Mouse (Mus musculus) hindbrain, embryonic 14.5 days (tissue): ENCODE results near the gene Cypt15. TPM values are rescaled to one million over a fixed set of nuclear protein-coding genes. Genes with fewer than 3 reads are reported as not detected.
"Not testable (repeated sequence)": the region's sequence is repeated elsewhere in the genome, so short reads cannot be mapped to it uniquely, and the experiment has no call there.

ENCODE experiments used
- ATAC-seq: fragments of 200-750 bp; cut with Nextera tagmentation; 2 replicates; pipeline ENCODE4 v1.8.0; 2017; ENCODE audit warnings: moderate number of reproducible peaks, mild to moderate bottlenecking, moderate TSS enrichment, moderate library complexity; ENCODE audit not compliant: low FRiP score
- DNase-seq: peaks from one replicate; pipeline ENCODE4 v3.0.0-alpha.2; 2015; ENCODE audit warnings: low spot score
- H3K27ac ChIP-seq: fragments of 300-500 bp; sonication (generic); 2 replicates; pipeline ENCODE4 v1.5.1; 2014; ENCODE audit warnings: mild to moderate bottlenecking, moderate library complexity
- H3K27me3 ChIP-seq: fragments of 300-500 bp; sonication (generic); 2 replicates; pipeline ENCODE4 v1.6.1; 2014; ENCODE audit warnings: mild to moderate bottlenecking, low read length, mixed read lengths; ENCODE audit not compliant: control insufficient read depth, insufficient read depth
- H3K36me3 ChIP-seq: fragments of 300-500 bp; sonication (generic); replicated peaks from 2 replicates; pipeline ENCODE4 v1.6.1; 2014; ENCODE audit not compliant: control insufficient read depth, insufficient read depth
- H3K4me1 ChIP-seq: fragments of 300-500 bp; sonication (generic); replicated peaks from 2 replicates; pipeline ENCODE4 v1.6.1; 2014; ENCODE audit warnings: antibody characterized with exemption, low read length, mixed read lengths; ENCODE audit not compliant: control insufficient read depth, insufficient read depth
- H3K4me2 ChIP-seq: fragments of 300-500 bp; sonication (generic); replicated peaks from 2 replicates; pipeline ENCODE4 v1.6.1; 2014; ENCODE audit warnings: mild to moderate bottlenecking, moderate library complexity
- H3K4me3 ChIP-seq: fragments of 300-500 bp; sonication (generic); replicated peaks from 2 replicates; pipeline ENCODE4 v1.5.1; 2014; ENCODE audit warnings: mild to moderate bottlenecking, low read length
- H3K9ac ChIP-seq: fragments of 300-500 bp; sonication (generic); 2 replicates; pipeline ENCODE4 v1.6.1; 2014
- H3K9me3 ChIP-seq: fragments of 300-500 bp; sonication (generic); 2 replicates; pipeline ENCODE4 v1.6.1; 2016; ENCODE audit warnings: low read length; ENCODE audit not compliant: control insufficient read depth
- WGBS: fragments of 180-500 bp; shearing (Covaris S2); extraction: QIAGEN DNeasy Blood & Tissue Kit; methylation state at CpG from one replicate; pipeline ENCODE4 v1.1.7; 2014; 5-methylcytosine and 5-hydroxymethylcytosine counted together
- polyA plus RNA-seq: library from polyadenylated mRNA; unstranded; fragments of >200 nt; fragmentation: Nextera tagmentation; extraction: Ambion mirVana; gene quantifications from 2 replicates; pipeline ENCODE4 v1.2.1, GENCODE M21; 2014

Gene Cypt15
- not detected in 2 replicates for polyA plus RNA-seq

- not testable (repeated sequence) for H3K9me3 ChIP-seq, ATAC-seq, H3K4me1 ChIP-seq, H3K4me2 ChIP-seq, H3K9ac ChIP-seq, H3K27ac ChIP-seq, DNase-seq, H3K36me3 ChIP-seq, H3K4me3 ChIP-seq, H3K27me3 ChIP-seq
- WGBS: 81% methylated on average over 1 of the region's 1 CpGs
Observed at GRCm38 (mm10) chrX:39345967-39346366, at the start of gene Cypt15. Gene Cypt15 (plus strand): TSS chrX:39346267.

DNA sequence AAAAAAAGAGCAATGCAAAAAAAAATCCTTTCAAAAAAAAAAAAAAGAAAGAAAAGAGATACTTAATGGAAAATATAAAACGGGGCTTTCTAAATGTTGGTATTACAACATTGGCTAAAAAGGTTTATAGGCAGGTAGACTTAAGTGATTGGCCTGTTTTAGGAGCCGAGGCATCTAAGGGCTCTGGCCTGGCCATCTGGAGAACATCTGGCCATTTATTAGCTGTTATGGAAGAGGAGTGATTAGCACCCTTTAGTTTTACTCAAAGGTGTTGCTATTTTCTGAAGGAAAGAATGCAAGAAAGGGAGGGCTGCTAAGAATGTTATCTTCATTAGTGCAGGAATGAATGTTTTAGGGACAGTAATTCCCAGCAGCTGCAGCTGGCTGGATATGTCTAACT is 24.9 kb downstream of the Cypt15 start:
- Histone ChIP-seq H3K27ac (no peak overlapping the region), H3K27me3 (no peaks in the 10 kb centered on the region), H3K9me3 (no peaks in the 10 kb centered on the region), H3K9ac (no peak overlapping the region), H3K36me3 (no peaks in the 10 kb centered on the region), H3K4me2 (no peak overlapping the region), H3K4me3 (no peak overlapping the region), H3K4me1 (no peaks in the 10 kb centered on the region)
- 82% methylated on average over 2 of the region's 2 CpGs for WGBS
- DNase-seq (no peak), ATAC-seq (no peak)

DNA sequence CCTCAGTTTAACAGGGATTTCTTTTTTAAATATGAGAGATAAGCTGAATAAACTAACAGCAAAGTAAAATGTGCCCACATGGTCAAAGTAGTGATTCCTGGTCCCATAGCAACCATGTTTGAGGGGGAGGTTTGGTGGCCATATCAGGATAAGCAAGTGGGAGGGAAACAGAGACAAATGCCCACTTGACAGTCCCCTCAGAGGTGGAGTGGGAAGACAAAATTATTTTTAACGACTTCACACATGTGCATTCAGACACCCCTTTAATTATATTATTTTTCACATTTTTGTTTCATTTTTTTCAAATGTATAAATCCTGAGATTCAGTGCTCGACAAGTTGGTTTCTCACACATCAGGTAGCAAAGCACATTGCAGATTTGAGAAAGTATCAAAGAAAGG is 32.8 kb downstream of the Cypt15 start:
- 75% methylated on average over 2 of the region's 2 CpGs for WGBS
- no peaks in the 10 kb centered on the region for H3K27me3 ChIP-seq
- H3K4me1 ChIP-seq: no peaks in the 10 kb centered on the region
- no peak overlapping the region for H3K27ac ChIP-seq
- no peaks in the 10 kb centered on the region for H3K36me3 ChIP-seq
- ATAC-seq (no peak), DNase-seq (no peak)
- H3K9ac ChIP-seq: no peak overlapping the region
- H3K9me3 ChIP-seq: no peaks in the 10 kb centered on the region
- no peak overlapping the region for H3K4me3 ChIP-seq
- no peak overlapping the region for H3K4me2 ChIP-seq

GRCm38 (mm10) chrX:39383806-39384205 is 37.7 kb downstream of the Cypt15 start:
- Histone ChIP-seq H3K27ac (no peak overlapping the region), H3K9ac (no peak overlapping the region), H3K9me3 (no peaks in the 10 kb centered on the region), H3K36me3 (no peaks in the 10 kb centered on the region), H3K4me1 (no peaks in the 10 kb centered on the region), H3K4me2 (no peak overlapping the region), H3K27me3 (no peaks in the 10 kb centered on the region), H3K4me3 (no peak overlapping the region)
- ATAC-seq: no peak
- no peak for DNase-seq
- WGBS: 63% methylated on average over 2 of the region's 2 CpGs
